Mouse (Mus musculus): Measurements from ENCODE around the gene Pex14.

Gene Pex14

DNA sequence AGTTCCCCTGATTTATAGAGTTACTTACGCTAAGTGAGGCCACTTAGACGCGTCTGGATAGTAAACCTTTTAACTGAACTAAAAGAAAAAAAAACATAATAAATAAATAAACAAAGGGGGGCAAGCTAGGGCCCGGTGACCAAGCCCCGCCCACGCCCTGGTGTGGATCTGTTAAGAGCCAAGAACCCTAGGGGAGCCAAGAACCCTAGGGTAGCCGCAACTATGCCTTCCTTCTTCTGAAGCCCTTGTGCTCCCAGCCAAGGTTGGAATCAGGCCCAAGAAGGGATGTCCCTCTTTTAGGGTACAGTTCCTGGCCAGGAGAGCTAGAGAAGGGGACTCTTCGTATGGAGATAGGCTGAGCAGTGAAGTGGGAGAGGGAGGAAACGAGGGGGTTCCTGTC lies 176.3 kb downstream of the Pex14 start:
- DNase-seq (ENCODE audit: low spot score in 2 of 2) = no peak

GRCm38 (mm10) chr4:148922221-148922700 lies 177.4 kb downstream of the Pex14 start:
- no peak for DNase-seq (ENCODE audit: low spot score in 2 of 2)

- no peak for DNase-seq (ENCODE audit: low spot score in 2 of 2)
Measured at GRCm38 (mm10) chr4:148920610-148921009, 179.1 kb downstream of the Pex14 start.

- no peak for DNase-seq (ENCODE audit: low spot score in 2 of 2)
Measured at GRCm38 (mm10) chr4:148918707-148919447, 180.8 kb downstream of the Pex14 start.

DNA sequence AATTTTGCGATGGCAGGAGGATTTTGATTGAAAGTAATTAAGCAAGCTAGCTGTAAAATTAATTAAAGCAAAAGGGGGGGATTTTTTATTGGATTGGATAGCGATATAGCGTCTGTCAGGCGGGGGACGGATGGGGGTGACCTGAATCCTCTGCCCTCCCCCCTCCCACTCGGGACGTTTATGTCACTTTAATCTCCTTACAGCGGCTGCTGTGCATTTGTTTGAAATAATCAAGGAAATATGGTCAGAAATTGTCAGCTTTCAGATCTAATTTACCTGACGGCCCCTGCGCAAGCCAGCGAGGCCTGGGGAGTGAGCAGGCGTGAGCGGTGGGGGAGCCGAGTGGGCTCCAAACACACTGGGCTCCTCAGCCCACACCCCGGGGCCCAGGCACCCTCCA lies 183.8 kb downstream of the Pex14 start:
- DNase-seq (ENCODE audit: low spot score in 2 of 2) = no peak

GRCm38 (mm10) chr4:148914863-148915622 lies 184.6 kb downstream of the Pex14 start:
- DNase-seq (ENCODE audit: low spot score in 2 of 2) = no peak

DNA sequence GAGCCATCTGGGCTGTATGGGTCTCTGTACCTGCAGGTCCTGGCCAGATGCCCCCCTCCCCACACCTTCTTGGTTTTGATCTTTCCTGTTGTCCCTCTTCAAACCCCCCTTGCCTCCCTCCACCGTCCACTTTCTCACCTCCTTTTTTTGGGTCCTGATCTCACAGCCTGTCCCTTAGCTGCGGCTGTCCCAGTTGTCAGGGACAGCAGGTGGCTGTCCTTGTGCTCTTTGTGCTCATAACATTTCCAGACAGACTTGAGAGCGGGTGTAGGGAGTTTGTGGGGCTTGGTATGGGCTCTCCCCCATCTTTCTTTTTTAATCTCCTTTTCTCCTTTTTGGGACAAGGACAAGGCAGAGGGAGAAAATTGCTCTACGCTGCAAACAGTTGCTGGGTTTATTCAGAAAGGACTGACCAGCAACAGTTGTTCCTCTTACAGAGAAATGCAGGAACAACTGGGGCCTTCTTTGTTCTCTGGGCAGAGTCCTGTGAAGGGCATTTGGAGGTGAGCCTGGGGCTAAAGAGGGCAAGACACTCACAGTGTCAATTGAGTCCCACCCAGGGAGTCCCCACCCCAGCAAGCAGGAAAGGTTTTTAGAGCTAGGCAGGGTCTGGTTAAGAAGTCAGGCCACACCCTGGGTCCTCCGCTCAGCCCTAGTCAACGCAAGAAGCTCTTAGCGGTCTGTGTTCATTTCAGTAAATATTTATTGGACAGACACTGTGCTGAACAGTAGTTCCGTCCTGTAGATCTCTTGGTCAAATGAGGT lies 186.7 kb downstream of the Pex14 start:
- DNase-seq (ENCODE audit: low spot score in 2 of 2) = no peak

DNA sequence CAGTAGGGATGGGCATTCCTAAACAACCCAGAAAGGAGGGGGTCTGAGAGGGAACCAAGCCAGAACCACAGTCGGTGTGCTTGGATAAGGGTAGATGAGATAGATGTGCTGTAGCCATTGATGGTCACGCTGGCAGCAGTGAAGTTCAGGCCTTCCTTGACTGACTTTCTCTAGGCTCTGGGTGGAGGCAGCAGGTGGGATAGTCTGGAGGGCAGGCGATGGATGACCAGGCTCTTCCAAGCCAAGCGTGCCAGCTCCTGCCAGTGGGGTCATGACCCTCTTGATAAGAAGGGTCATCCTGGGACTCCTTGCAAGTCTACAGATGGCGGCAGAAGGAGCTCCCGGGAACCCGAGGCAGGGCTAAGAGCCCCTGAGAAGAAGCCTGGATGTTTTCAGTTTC lies 187.5 kb downstream of the Pex14 start:
- no peak for DNase-seq (ENCODE audit: low spot score in 2 of 2)
